Mouse (Mus musculus): ENCODE measurements around the gene Eid1. TPM values are rescaled to one million over a fixed set of nuclear protein-coding genes. Genes with fewer than 3 reads are reported as not detected.

Eid1 gene
- polyA plus RNA-seq, 1 experiment from 2014 or later = 271 TPM

- no peaks in the 10 kb centered on the region for H3K36me3 ChIP-seq (ENCODE audit: control insufficient read depth, insufficient read depth, low read length)
- WGBS = 90% methylated on average over 3 of the region's 3 CpGs
- H3K4me1 ChIP-seq (ENCODE audit: control insufficient read depth, insufficient read depth, low read length) = no peaks in the 10 kb centered on the region
- no peak overlapping the region for H3K4me2 ChIP-seq (ENCODE audit: low read depth)
- H3K27ac ChIP-seq (ENCODE audit: low read depth, low read length) = no peak overlapping the region
- no peak overlapping the region for H3K4me3 ChIP-seq (ENCODE audit: low read depth, low read length)
- ATAC-seq (ENCODE audit: insufficient read depth, low FRiP score, low TSS enrichment) = no peak
- no peaks in the 10 kb centered on the region for H3K9me3 ChIP-seq (ENCODE audit: control insufficient read depth, low read length)
- DNase-seq (ENCODE audit: low spot score) = no peak
- no peaks in the 10 kb centered on the region for H3K27me3 ChIP-seq (ENCODE audit: control insufficient read depth, insufficient read depth, low read length)
- H3K9ac ChIP-seq (ENCODE audit: low read length) = no peak overlapping the region
Observed at GRCm38 (mm10) chr2:125662517-125662916, 10.4 kb upstream of the Eid1 start.

- no peaks in the 10 kb centered on the region for H3K36me3 ChIP-seq (ENCODE audit: control insufficient read depth, insufficient read depth, low read length)
Observed at GRCm38 (mm10) chr2:125665213-125665612, 7.7 kb upstream of the Eid1 start.

GRCm38 (mm10) chr2:125665909-125666308, 7.0 kb upstream of the Eid1 start:
- H3K4me1 ChIP-seq (ENCODE audit: control insufficient read depth, insufficient read depth, low read length) = no peaks in the 10 kb centered on the region
- no peak overlapping the region for H3K4me2 ChIP-seq (ENCODE audit: low read depth)
- no peak overlapping the region for H3K27ac ChIP-seq (ENCODE audit: low read depth, low read length)
- no peak overlapping the region for H3K9ac ChIP-seq (ENCODE audit: low read length)
- H3K36me3 ChIP-seq (ENCODE audit: control insufficient read depth, insufficient read depth, low read length) = no peaks in the 10 kb centered on the region
- H3K9me3 ChIP-seq (ENCODE audit: control insufficient read depth, low read length) = no peaks in the 10 kb centered on the region
- H3K27me3 ChIP-seq (ENCODE audit: control insufficient read depth, insufficient read depth, low read length) = no peaks in the 10 kb centered on the region
- WGBS = 92% methylated on average over 4 of the region's 4 CpGs
- H3K4me3 ChIP-seq (ENCODE audit: low read depth, low read length) = no peak overlapping the region
- no peak for ATAC-seq (ENCODE audit: insufficient read depth, low FRiP score, low TSS enrichment)
- no peak for DNase-seq (ENCODE audit: low spot score)

More at GRCm38 (mm10) chr2:125665213-125665612, 7.7 kb upstream of the Eid1 start:
- 89% methylated on average over 5 of the region's 5 CpGs for WGBS
- Histone ChIP-seq H3K27me3 (ENCODE audit: control insufficient read depth, insufficient read depth, low read length) (no peaks in the 10 kb centered on the region), H3K4me1 (ENCODE audit: control insufficient read depth, insufficient read depth, low read length) (no peaks in the 10 kb centered on the region), H3K9ac (ENCODE audit: low read length) (no peak overlapping the region), H3K27ac (ENCODE audit: low read depth, low read length) (no peak overlapping the region), H3K4me3 (ENCODE audit: low read depth, low read length) (no peak overlapping the region), H3K4me2 (ENCODE audit: low read depth) (no peak overlapping the region), H3K9me3 (ENCODE audit: control insufficient read depth, low read length) (no peaks in the 10 kb centered on the region)
- no peak for DNase-seq (ENCODE audit: low spot score)
- ATAC-seq (ENCODE audit: insufficient read depth, low FRiP score, low TSS enrichment) = no peak

GRCm38 (mm10) chr2:125666668-125667067, 6.2 kb upstream of the Eid1 start:
- H3K4me1 ChIP-seq (ENCODE audit: control insufficient read depth, insufficient read depth, low read length) = no peaks in the 10 kb centered on the region
- no peak overlapping the region for H3K27ac ChIP-seq (ENCODE audit: low read depth, low read length)
- H3K4me3 ChIP-seq (ENCODE audit: low read depth, low read length) = no peak overlapping the region
- no peak for ATAC-seq (ENCODE audit: insufficient read depth, low FRiP score, low TSS enrichment)
- 85% methylated on average over 4 of the region's 4 CpGs for WGBS
- no peak for DNase-seq (ENCODE audit: low spot score)
- H3K36me3 ChIP-seq (ENCODE audit: control insufficient read depth, insufficient read depth, low read length) = no peaks in the 10 kb centered on the region
- no peak overlapping the region for H3K9ac ChIP-seq (ENCODE audit: low read length)
- H3K9me3 ChIP-seq (ENCODE audit: control insufficient read depth, low read length) = no peaks in the 10 kb centered on the region
- H3K4me2 ChIP-seq (ENCODE audit: low read depth) = no peak overlapping the region
- H3K27me3 ChIP-seq (ENCODE audit: control insufficient read depth, insufficient read depth, low read length) = no peaks in the 10 kb centered on the region

- no peaks in the 10 kb centered on the region for H3K4me1 ChIP-seq (ENCODE audit: control insufficient read depth, insufficient read depth, low read length)
- H3K27me3 ChIP-seq (ENCODE audit: control insufficient read depth, insufficient read depth, low read length) = no peaks in the 10 kb centered on the region
- WGBS = 72% methylated on average over 5 of the region's 5 CpGs
- no peak overlapping the region for H3K27ac ChIP-seq (ENCODE audit: low read depth, low read length)
- no peaks in the 10 kb centered on the region for H3K9me3 ChIP-seq (ENCODE audit: control insufficient read depth, low read length)
- DNase-seq (ENCODE audit: low spot score) = no peak
- ATAC-seq (ENCODE audit: insufficient read depth, low FRiP score, low TSS enrichment) = no peak
- no peaks in the 10 kb centered on the region for H3K36me3 ChIP-seq (ENCODE audit: control insufficient read depth, insufficient read depth, low read length)
- no peak overlapping the region for H3K4me2 ChIP-seq (ENCODE audit: low read depth)
- H3K9ac ChIP-seq (ENCODE audit: low read length) = no peak overlapping the region
- H3K4me3 ChIP-seq (ENCODE audit: low read depth, low read length) = no peak overlapping the region
Observed at GRCm38 (mm10) chr2:125667184-125667583, 5.7 kb upstream of the Eid1 start.

GRCm38 (mm10) chr2:125667721-125668120, 5.2 kb upstream of the Eid1 start:
- H3K9me3 ChIP-seq (ENCODE audit: control insufficient read depth, low read length) = no peaks in the 10 kb centered on the region
- H3K36me3 ChIP-seq (ENCODE audit: control insufficient read depth, insufficient read depth, low read length) = no peaks in the 10 kb centered on the region
- no peak overlapping the region for H3K4me3 ChIP-seq (ENCODE audit: low read depth, low read length)
- H3K4me1 ChIP-seq (ENCODE audit: control insufficient read depth, insufficient read depth, low read length) = no peaks in the 10 kb centered on the region
- no peaks in the 10 kb centered on the region for H3K27me3 ChIP-seq (ENCODE audit: control insufficient read depth, insufficient read depth, low read length)
- DNase-seq (ENCODE audit: low spot score) (no peak), ATAC-seq (ENCODE audit: insufficient read depth, low FRiP score, low TSS enrichment) (no peak)
- no peak overlapping the region for H3K27ac ChIP-seq (ENCODE audit: low read depth, low read length)
- H3K9ac ChIP-seq (ENCODE audit: low read length) = no peak overlapping the region
- no peak overlapping the region for H3K4me2 ChIP-seq (ENCODE audit: low read depth)
- 89% methylated on average over 7 of the region's 7 CpGs for WGBS

GRCm38 (mm10) chr2:125670846-125671245, 2.0 kb upstream of the Eid1 start:
- Histone ChIP-seq H3K4me3 (ENCODE audit: low read depth, low read length) (no peak overlapping the region), H3K9me3 (ENCODE audit: control insufficient read depth, low read length) (no peaks in the 10 kb centered on the region), H3K4me1 (ENCODE audit: control insufficient read depth, insufficient read depth, low read length) (peaks cover 5% of the 10 kb centered on the region; the same call in 1 of the 2 replicates), H3K36me3 (ENCODE audit: control insufficient read depth, insufficient read depth, low read length) (no peaks in the 10 kb centered on the region), H3K27me3 (ENCODE audit: control insufficient read depth, insufficient read depth, low read length) (no peaks in the 10 kb centered on the region), H3K27ac (ENCODE audit: low read depth, low read length) (no peak overlapping the region), H3K4me2 (ENCODE audit: low read depth) (no peak overlapping the region), H3K9ac (ENCODE audit: low read length) (no peak overlapping the region)
- 51% methylated on average over 1 of the region's 1 CpGs for WGBS
- DNase-seq (ENCODE audit: low spot score) = no peak
- no peak for ATAC-seq (ENCODE audit: insufficient read depth, low FRiP score, low TSS enrichment)

- H3K9ac ChIP-seq (ENCODE audit: low read length) = peak overlapping the region; percentile 94
- peaks cover 5% of the 10 kb centered on the region; the same call in 1 of the 2 replicates for H3K4me1 ChIP-seq (ENCODE audit: control insufficient read depth, insufficient read depth, low read length)
- DNase-seq (ENCODE audit: low spot score) (no peak), ATAC-seq (ENCODE audit: insufficient read depth, low FRiP score, low TSS enrichment) (peak; percentile 76)
- H3K9me3 ChIP-seq (ENCODE audit: control insufficient read depth, low read length) = no peaks in the 10 kb centered on the region
- WGBS = 26% methylated on average over 8 of the region's 20 CpGs
- 0 out of 2 replicates have a peak overlapping the region, but pooled peaks have one; percentile 88 for H3K27ac ChIP-seq (ENCODE audit: low read depth, low read length)
- no peaks in the 10 kb centered on the region for H3K27me3 ChIP-seq (ENCODE audit: control insufficient read depth, insufficient read depth, low read length)
- peak overlapping the region; percentile 82 for H3K4me3 ChIP-seq (ENCODE audit: low read depth, low read length)
- H3K36me3 ChIP-seq (ENCODE audit: control insufficient read depth, insufficient read depth, low read length) = no peaks in the 10 kb centered on the region
- H3K4me2 ChIP-seq (ENCODE audit: low read depth) = peak overlapping the region; percentile 74
Observed at GRCm38 (mm10) chr2:125672568-125672956, 333 bp upstream of the Eid1 start.

- ATAC-seq (ENCODE audit: insufficient read depth, low FRiP score, low TSS enrichment) = no peak
- WGBS = 81% methylated on average over 9 of the region's 9 CpGs
- no peak for DNase-seq (ENCODE audit: low spot score)
Observed at GRCm38 (mm10) chr2:125681811-125682210, 8.9 kb downstream of the Eid1 start.

More at GRCm38 (mm10) chr2:125681811-125682210, 8.9 kb downstream of the Eid1 start:
- Histone ChIP-seq H3K27ac (ENCODE audit: low read depth, low read length) (no peak overlapping the region), H3K36me3 (ENCODE audit: control insufficient read depth, insufficient read depth, low read length) (no peaks in the 10 kb centered on the region), H3K9ac (ENCODE audit: low read length) (no peak overlapping the region), H3K27me3 (ENCODE audit: control insufficient read depth, insufficient read depth, low read length) (no peaks in the 10 kb centered on the region), H3K4me1 (ENCODE audit: control insufficient read depth, insufficient read depth, low read length) (no peaks in the 10 kb centered on the region), H3K4me3 (ENCODE audit: low read depth, low read length) (no peak overlapping the region), H3K9me3 (ENCODE audit: control insufficient read depth, low read length) (no peaks in the 10 kb centered on the region), H3K4me2 (ENCODE audit: low read depth) (no peak overlapping the region)

Measured in neural tube, embryonic 11.5 days (tissue).